Mouse (Mus musculus): ENCODE data around the gene Kiss1r.

The Kiss1r gene

DNA sequence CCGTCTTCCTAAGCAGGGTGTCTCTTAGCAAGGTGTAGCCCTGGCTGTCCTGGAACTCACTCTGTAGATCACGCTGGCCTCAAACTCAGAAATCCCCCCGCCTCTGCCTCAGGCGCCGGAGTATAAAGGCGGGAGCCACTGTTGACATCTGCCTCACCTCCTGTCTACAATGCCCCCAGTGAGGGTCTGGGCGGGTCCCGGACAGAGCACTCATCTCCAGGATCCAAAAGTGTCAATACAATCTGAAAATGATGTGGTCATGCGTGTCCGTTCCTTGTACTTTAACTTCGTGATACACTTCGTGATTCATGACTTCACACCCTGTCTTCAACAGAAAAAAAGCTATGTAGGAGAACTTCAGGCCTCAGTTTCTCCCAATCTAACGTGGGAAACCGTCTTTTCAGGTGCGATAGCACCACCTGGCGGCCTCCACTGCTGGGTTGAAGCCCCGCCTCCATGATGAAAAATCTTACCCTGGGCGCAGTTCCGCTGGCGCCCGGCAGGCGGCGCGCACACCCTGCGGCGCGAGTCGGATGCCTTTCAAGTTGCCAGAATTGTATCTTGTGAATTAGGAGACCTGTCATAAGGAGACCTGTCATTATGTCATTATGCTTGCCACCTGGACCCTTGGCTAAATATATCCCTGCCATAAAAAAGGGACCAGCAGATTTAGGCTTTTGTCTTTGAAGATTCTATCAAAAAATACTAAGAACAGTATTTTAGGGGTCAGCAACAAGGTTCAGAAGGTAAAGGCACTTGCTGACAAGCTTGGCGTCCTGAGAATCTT is 8.4 kb downstream of the Kiss1r start:
- DNase-seq: peak; percentile 94

- peak; percentile 53 for DNase-seq
Measured at GRCm38 (mm10) chr10:79925785-79926490, 9.2 kb downstream of the Kiss1r start.

DNA sequence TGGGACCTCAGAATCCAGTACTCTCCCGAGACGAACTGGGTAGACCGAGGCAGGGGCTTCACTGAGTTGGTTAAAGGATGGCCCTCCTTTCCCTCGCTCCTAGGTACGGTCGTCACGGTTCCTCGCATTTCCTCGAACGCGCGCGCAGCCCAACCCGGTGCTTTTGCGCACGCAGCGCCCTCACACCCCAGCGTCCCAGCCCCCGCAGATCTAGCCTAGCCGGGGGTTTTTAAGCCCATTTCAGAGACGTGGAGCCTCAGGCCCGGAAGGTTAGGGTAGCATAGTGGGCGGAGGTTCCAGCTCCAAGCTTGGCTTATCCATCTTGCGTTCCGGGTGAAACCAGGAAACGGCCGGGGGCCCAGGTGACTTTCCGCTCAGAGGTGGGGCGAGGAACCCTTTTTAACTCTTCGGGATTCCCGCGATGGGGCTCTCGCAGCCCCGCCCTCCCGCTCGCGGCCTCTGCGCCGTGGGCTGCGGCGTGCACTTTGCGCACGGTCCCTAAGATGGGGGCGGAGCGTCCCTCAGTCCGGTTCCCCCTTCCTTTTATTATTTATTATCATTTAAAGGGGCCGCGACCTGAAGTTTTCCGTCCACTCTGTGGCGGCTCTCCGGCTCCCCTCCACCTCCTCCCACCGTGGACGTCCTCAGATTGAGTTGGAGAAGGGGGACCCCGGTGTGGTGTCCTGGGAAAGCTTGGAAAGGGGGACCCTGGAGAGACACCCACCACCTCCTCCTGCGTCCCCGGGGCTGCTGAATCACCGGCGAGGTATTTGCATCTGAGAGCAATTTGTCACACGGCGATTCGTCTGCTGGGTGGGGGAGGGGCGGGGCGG is 9.9 kb downstream of the Kiss1r start, which contains the start of gene Arid3a:
Gene Arid3a (plus strand): TSS at position 553 of the 833 bp plus-strand sequence.
- peak; percentile 93 for DNase-seq

- DNase-seq: peak; percentile 89
Measured at GRCm38 (mm10) chr10:79927324-79928029, 10.7 kb downstream of the Kiss1r start.

GRCm38 (mm10) chr10:79928030-79928694 is 11.4 kb downstream of the Kiss1r start:
- DNase-seq: peak; percentile 54

DNA sequence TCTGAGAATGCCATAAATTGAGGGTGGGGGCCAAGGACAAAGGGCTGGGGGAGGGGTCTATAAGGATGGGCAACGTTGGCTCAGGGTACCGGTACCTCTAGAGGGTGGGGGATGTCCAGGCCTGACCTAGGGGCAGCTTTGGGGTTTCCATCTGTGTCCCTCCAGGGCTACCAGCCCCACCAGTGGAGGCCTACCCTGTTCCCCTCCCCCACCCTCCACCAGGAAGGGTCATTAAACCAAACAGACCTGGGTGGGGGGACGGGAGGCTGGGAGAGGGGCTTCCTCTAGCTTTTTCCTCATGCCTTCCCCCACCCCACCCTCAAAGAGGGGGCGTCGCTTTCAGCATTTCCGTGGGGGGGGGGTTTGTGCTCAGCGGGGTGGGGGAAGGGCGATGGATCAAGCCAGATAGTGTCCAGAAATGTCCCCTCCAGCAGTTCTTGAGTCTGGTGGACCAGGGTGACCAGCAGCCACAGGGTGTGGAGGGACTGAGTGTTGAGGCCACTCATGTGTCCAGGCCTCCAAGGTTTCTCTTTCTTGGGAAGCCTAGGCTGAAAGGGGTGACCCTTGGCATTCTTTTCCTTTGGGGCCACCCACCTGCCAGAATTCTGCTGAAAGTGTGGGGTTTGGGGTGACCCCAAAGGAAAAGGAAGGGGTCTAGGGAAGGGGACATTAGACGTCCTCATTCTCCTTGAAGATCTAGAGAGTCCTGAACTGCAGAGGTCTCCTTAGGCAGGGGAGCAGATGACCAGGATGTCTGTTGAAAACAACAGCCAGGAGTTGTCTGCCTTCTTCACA is 12.3 kb downstream of the Kiss1r start:
- DNase-seq: no peak

DNA sequence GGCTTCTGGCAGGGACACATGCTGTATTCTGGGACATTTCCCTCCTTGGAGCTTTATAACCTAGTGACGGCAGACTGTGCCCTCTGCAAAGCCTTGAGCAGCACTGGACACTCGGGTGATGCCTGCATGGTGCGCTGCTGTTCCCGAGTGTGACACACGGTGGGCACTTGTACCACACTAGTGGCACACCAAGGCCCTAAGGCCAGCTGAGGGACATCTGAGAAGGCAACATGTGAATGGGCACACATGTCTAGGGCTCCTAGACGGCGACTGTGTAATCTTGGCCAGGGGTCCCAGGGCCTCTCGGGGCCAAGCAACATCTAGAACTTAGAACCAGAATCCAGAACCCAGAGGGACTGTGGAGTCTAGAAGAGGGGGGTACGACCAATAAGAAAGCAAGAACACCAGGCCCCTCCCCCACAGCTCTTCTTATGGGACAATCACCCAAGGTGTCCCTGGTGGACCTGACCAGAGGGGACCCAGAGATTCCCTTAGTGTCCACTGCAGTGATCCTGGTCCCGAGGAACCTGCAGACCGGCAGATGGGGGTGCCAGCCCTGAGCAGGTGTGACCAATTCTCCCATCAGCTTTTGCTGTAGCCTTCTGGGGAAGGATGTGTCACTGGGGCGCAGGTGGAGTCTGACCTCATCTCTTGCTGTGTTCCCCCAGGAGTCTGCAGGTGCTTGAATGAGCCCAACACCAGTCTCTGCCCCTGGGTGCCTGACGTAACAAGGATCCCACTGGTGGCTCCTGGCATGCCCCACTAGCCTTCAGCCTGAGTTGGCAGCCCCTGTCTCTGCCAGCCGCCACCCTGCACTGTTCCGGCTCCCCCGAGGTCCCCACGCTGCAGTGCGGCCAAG is 13.4 kb downstream of the Kiss1r start:
- no peak for DNase-seq

- DNase-seq: no peak
Measured at GRCm38 (mm10) chr10:79930826-79931186, 14.0 kb downstream of the Kiss1r start.

DNA sequence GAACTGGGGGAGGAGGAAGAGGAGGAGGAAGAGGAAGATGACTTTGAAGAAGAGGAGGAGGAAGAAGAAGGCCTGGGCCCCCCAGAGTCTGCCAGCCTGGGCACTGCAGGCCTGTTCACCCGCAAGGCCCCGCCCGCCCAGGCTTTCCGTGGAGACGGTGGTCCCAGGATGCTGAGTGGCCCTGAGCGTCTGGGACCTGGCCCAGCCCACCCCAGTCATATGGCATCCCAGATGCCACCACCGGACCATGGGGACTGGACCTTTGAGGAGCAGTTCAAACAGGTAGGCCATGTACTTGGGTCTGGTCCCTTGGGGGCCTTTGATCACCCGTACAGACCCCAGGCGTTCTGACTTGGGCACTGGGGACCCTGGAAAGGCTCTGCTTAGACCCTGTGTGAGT is 15.0 kb downstream of the Kiss1r start:
- DNase-seq: no peak

- DNase-seq: no peak
Measured at GRCm38 (mm10) chr10:79932736-79933135, 16.0 kb downstream of the Kiss1r start.

DNA sequence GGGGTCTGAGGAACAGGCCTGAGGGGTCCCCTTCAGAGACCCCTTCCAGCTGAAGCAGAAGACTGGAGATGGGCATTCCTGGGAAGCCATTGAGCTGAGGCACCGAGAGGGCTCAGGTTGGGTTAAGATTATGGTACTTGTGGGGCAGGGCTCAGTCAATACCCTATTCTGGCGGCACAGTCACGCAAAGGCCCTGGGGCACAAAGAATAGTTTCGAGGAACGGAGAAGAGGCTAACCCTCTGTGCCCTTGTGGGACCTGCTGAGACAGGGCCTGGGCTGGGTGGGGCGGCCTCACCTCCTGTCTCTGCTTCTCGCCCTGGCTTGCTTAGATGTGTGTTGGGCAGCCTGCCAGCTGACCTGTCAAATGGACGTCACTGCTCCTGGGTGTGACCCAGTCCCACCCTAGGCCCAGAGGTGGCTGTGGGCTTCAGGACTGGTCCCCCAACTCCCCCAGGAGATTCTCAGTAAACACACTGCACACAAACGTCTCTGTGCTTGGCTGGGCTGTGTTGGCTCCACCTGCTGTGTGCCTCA is 16.4 kb downstream of the Kiss1r start:
- DNase-seq: no peak

DNA sequence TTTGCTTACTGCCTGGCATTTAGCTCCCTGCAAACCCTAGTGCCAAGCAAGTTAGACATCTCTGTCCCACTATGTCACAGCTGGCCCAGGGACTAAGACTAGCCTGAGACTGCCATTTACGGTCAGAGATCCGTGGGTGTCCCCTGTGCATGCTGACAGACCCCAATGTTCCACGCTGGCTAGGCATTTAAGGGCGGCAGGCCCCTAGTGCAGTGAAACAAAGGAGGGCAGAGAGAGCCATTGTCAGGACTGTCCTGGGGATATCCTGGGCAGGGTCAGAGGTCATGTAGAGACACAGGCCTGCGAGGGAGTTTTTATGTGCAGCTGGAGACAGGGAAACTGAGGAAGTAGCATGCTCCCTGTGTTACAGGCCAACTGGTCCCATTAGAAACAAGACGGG is 17.1 kb downstream of the Kiss1r start:
- DNase-seq: no peak

DNA sequence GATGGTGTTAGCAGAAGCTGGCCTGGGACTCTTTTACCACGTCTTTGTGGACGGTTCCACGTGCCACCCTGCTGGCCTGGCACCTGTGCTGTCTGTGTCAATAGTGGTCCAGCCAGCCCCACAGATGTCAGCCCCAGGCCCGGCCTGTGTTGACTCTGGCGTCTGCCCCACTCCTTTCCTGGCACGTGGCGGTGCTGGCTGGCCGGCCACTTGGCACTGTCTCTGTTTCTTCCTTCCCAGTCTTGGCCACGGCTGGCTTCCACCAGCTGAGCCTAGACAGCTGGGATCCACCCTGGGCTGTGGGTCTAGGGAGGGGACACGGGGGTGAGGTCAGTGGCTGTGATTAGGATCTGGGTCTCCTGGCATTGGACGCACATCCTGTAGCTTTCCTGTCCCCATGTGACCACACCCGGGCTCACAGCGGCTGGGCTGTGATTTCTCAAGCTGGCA is 17.5 kb downstream of the Kiss1r start:
- no peak for DNase-seq

DNA sequence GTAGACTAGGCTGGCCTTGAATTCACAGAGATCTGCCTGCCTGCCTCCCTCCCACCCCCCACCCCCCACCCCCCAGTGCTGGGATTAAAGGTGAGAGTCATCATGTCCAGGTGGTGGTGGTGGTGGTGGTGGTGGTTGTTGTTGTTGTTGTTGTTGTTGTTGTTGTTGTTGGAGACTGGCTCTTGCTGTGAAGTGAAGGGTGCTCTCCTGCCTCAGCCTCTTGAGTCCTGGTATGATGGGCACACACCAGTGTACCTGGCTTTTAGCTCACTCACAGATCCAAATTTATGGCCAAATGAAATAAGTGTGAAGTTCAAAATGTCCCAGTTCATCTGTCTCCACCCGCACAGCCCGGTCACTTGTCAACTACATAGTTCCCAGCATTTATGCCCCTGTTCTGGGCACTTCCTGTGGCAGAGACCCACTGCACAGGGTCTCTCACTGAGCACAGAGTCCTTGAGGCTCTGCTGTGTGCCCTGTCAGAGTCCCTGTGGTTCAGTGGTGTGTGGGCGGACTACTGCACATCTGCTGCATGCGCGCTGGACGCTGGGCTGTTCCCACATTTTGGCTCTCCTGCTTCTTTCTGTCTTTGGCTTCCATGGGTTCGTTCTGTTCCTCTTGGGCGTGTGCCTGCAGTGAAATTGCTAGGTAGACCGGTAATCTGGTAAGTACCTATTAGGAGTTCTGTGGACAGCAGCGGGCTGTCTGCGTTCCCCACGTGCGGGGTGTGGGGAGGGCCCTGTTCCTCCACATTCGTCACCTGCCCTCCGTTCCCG is 18.2 kb downstream of the Kiss1r start:
- DNase-seq: no peak

GRCm38 (mm10) chr10:79936284-79936910 is 19.6 kb downstream of the Kiss1r start:
- DNase-seq: no peak

GRCm38 (mm10) chr10:79936911-79937441 is 20.2 kb downstream of the Kiss1r start:
- DNase-seq: peak; percentile 64

- no peak for DNase-seq
Measured at GRCm38 (mm10) chr10:79937775-79938526, 21.2 kb downstream of the Kiss1r start.

DNA sequence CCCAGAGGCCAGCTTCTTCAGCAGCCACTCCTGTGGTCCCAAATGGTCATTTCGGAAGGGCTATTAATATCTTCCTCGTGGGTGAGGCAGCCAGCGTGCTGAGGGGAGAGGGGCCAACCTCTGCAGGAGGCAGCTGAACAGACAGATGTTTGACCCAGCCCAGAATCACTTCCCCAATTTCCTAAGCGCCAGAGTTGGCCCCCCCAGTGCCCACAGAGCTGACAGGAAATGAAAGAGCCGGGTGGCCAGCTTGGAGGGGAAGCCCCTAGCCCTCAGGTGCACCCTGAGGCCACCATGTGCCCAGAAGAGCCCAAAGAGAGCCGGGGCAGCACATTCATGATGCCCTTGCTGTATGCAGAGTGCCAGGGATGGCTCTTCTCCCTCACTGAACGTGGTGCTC is 24.0 kb downstream of the Kiss1r start:
- no peak for DNase-seq
